Mouse (Mus musculus): Measurements from ENCODE around the gene Fam20b.

DNA sequence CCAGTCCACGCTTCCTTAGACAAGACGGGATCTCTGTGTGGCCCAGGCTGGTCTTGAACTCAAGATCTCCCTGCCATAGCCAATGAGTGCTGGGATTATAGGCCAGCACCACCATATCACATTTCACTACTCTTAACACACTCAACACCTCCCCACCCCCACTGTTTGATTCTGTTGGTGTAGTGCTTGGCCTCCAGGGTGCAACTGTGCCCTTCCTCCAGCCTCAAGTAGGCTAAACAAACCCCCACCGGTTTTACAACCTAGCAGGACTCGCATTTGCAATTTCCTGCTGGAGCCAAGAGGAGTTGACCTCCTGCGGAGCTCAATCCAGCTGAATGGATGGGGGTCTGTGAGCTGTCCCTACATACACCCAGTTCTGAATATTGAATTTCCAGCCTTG, 50.3 kb downstream of the Fam20b start:
- TF ChIP-seq CTCF (IDR thresholded peaks at IDR 0.05; ENCODE audit: insufficient read depth, low read depth, low read length) (no peak), POLR2A (IDR thresholded peaks at IDR 0.05; ENCODE audit: insufficient read depth, low read depth, low read length) (no peak)

Data from olfactory bulb, adult 2 months (tissue).